Mouse (Mus musculus): Measurements from ENCODE around the gene Ttc41. TPM values are rescaled to one million over a fixed set of nuclear protein-coding genes. Genes with fewer than 3 reads are reported as not detected.

The Ttc41 gene
- polyA plus RNA-seq, 1 experiment from 2014 or later = 0.35 TPM

DNA sequence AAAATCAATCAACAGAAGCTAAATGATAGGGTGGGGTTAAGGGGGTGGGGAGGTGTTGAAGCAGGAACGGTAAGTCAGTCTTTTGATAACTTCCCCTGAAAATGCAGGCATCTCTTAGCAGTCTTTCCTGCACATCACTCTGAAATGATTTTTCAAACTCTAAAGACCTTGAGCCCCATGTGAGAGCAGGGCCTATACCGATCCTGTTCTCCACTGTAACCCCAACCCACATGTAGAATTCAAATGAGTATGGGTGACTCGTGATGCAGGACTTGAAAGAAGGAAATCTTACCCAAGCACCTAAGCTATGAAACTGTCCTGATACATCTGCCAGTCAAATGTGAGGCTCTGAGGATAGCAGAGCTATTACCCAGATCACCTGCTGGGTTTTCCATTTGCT, 4.6 kb upstream of the Ttc41 start:
- TF ChIP-seq EP300 (IDR thresholded peaks at IDR 0.05; ENCODE audit: low read depth) (no peak), CTCF (IDR thresholded peaks at IDR 0.05; ENCODE audit: low read depth) (no peak)
- no peak overlapping the region for H3K9ac ChIP-seq (replicated peaks)
- no peak overlapping the region for H3K4me2 ChIP-seq (ENCODE audit: low read depth, low read length)
- H3K4me3 ChIP-seq (ENCODE audit: low read depth, low read length) = no peak overlapping the region
- H3K27me3 ChIP-seq (ENCODE audit: insufficient read depth, low read length) = no peaks in the 10 kb centered on the region
- peaks cover 64% of the 10 kb centered on the region for H3K36me3 ChIP-seq (replicated peaks; ENCODE audit: insufficient read depth, low read length)
- no peaks in the 10 kb centered on the region for H3K9me3 ChIP-seq (ENCODE audit: low read length)
- 52% methylated on average over 3 of the region's 3 CpGs for WGBS (ENCODE audit: insufficient replicate concordance)
- DNase-seq (no peak), ATAC-seq (no peak)
- H3K4me1 ChIP-seq (ENCODE audit: insufficient read depth) = peaks cover 29% of the 10 kb centered on the region
- H3K27ac ChIP-seq (ENCODE audit: low read depth) = no peak overlapping the region

DNA sequence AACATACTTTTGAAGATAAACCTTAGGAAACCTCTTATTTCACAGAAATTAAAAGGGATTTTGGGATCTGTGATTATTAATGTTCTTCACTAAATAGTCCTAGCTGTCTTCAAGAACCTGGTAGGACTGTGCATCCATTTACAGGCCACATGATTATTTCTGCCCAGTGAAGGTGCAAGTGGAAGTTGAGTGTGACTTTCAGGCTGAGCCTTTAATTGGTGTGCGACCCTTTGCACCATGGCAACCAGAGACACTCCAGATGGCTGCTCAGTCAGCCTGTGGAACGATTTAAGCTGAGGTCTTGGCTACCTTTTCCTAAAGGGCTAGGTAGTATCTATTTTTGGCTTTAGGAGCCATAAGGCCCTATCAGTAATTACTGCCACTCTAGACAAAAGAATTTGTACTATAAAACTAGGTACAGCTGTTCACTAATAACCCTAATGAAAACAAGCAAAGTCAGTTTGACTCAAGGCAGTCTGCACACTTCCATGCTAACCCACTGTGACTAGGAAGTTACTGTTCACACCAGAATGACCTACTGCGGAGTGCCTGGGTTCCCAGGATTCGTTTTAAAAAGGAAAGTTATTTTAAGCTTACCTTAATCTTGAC, 3.2 kb upstream of the Ttc41 start:
- Histone ChIP-seq H3K4me2 (ENCODE audit: low read depth, low read length) (no peak overlapping the region), H3K4me3 (ENCODE audit: low read depth, low read length) (no peak overlapping the region), H3K9ac (replicated peaks) (no peak overlapping the region), H3K9me3 (ENCODE audit: low read length) (no peaks in the 10 kb centered on the region), H3K27me3 (ENCODE audit: insufficient read depth, low read length) (no peaks in the 10 kb centered on the region), H3K4me1 (ENCODE audit: insufficient read depth) (peaks cover 38% of the 10 kb centered on the region), H3K36me3 (replicated peaks; ENCODE audit: insufficient read depth, low read length) (peaks cover 57% of the 10 kb centered on the region), H3K27ac (ENCODE audit: low read depth) (no peak overlapping the region)
- ATAC-seq (no peak), DNase-seq (no peak)
- 65% methylated on average over 4 of the region's 4 CpGs for WGBS (ENCODE audit: insufficient replicate concordance)
- TF ChIP-seq CTCF (IDR thresholded peaks at IDR 0.05; ENCODE audit: low read depth) = no peak
- no peak for TF ChIP-seq EP300 (IDR thresholded peaks at IDR 0.05; ENCODE audit: low read depth)

DNA sequence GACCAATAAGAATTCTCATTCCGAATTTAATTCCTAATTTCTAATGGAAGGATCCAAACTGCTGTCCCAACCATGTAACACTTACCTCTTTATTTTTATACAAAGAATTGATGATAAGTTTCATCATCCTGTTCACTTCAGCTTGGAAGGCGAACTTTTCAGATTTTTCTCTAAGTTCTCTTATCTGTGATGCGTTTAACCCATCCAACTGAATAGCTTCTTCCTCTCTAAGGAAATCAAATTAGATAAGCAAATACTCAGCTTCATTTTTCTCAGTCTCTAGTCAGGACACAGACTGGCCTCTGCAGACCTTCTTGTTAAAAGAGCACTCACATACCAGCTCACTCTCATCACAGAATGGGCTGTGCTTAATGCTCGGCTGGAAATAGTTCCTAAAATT, 2.2 kb upstream of the Ttc41 start:
- H3K27me3 ChIP-seq (ENCODE audit: insufficient read depth, low read length) = no peaks in the 10 kb centered on the region
- WGBS (ENCODE audit: insufficient replicate concordance) = 50% methylated on average over 4 of the region's 4 CpGs
- peak overlapping the region; percentile 92 for H3K4me2 ChIP-seq (ENCODE audit: low read depth, low read length)
- H3K36me3 ChIP-seq (replicated peaks; ENCODE audit: insufficient read depth, low read length) = peaks cover 47% of the 10 kb centered on the region
- no peak overlapping the region for H3K27ac ChIP-seq (ENCODE audit: low read depth)
- H3K4me1 ChIP-seq (ENCODE audit: insufficient read depth) = peaks cover 47% of the 10 kb centered on the region
- ATAC-seq (no peak), DNase-seq (no peak)
- TF ChIP-seq CTCF (IDR thresholded peaks at IDR 0.05; ENCODE audit: low read depth) = no peak
- TF ChIP-seq EP300 (IDR thresholded peaks at IDR 0.05; ENCODE audit: low read depth) = no peak
- peak overlapping the region; percentile 82 for H3K4me3 ChIP-seq (ENCODE audit: low read depth, low read length)
- H3K9ac ChIP-seq (replicated peaks) = peak overlapping the region; percentile 94
- H3K9me3 ChIP-seq (ENCODE audit: low read length) = no peaks in the 10 kb centered on the region

DNA sequence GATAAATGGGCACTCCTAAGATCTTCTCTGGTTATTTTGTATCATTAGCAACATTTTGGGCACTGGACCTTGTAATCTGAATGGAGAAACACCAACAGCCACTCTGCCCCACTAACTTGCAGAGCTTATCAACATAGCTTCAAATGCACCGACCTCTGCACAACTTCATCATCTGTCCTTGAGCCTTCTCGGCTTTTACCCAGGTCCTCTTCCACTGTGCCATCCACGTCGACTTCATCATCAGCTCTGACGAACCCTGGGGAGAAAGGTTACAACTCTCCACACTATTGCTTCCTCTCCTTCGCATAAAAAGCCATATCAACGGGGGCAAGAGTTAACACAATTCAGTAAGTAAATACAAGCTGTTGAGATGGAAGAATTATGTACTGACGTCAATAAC, 1.5 kb upstream of the Ttc41 start:
- TF ChIP-seq CTCF (IDR thresholded peaks at IDR 0.05; ENCODE audit: low read depth) = no peak
- TF ChIP-seq EP300 (IDR thresholded peaks at IDR 0.05; ENCODE audit: low read depth) = no peak
- Histone ChIP-seq H3K9ac (replicated peaks) (peak overlapping the region; percentile 94), H3K9me3 (ENCODE audit: low read length) (no peaks in the 10 kb centered on the region), H3K4me1 (ENCODE audit: insufficient read depth) (peaks cover 45% of the 10 kb centered on the region), H3K36me3 (replicated peaks; ENCODE audit: insufficient read depth, low read length) (peaks cover 41% of the 10 kb centered on the region), H3K4me2 (ENCODE audit: low read depth, low read length) (peak overlapping the region; percentile 92), H3K4me3 (ENCODE audit: low read depth, low read length) (peak overlapping the region; percentile 82), H3K27ac (ENCODE audit: low read depth) (peak overlapping the region; percentile 96), H3K27me3 (ENCODE audit: insufficient read depth, low read length) (no peaks in the 10 kb centered on the region)
- ATAC-seq (no peak), DNase-seq (no peak)
- 3% methylated on average over 8 of the region's 8 CpGs for WGBS (ENCODE audit: insufficient replicate concordance)

DNA sequence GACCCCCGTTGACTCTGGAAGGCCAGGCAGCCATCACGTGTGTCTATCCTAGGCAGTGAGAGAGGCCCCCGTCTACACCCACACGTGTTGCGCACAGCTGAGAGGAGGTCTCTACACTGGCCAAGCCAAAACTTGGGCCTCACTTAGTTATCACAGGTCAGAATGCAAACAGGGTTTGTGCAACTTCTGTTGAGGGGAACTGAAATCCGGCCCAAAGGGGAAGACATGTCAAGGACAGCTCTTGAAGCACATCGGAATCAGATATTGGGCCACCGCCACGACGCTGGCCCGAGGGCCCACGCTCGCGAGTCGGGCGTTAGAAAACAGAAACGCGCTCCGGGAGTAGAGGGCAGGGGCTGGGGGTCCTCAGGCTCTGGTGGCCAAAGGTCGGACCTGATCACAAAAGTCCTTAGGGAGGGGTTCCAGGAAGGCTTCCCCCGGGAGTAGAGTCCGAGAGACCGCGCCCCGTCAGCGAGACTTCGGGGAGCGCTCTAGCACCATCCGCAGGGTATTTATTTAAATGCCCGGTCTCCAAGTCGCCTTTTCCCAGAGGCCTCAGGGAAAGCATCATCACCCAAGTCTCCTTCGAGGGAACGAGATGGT, 921 bp upstream of the Ttc41 start:
- peak; percentile 1; the same call in 1 of the 2 replicates for ATAC-seq

DNA sequence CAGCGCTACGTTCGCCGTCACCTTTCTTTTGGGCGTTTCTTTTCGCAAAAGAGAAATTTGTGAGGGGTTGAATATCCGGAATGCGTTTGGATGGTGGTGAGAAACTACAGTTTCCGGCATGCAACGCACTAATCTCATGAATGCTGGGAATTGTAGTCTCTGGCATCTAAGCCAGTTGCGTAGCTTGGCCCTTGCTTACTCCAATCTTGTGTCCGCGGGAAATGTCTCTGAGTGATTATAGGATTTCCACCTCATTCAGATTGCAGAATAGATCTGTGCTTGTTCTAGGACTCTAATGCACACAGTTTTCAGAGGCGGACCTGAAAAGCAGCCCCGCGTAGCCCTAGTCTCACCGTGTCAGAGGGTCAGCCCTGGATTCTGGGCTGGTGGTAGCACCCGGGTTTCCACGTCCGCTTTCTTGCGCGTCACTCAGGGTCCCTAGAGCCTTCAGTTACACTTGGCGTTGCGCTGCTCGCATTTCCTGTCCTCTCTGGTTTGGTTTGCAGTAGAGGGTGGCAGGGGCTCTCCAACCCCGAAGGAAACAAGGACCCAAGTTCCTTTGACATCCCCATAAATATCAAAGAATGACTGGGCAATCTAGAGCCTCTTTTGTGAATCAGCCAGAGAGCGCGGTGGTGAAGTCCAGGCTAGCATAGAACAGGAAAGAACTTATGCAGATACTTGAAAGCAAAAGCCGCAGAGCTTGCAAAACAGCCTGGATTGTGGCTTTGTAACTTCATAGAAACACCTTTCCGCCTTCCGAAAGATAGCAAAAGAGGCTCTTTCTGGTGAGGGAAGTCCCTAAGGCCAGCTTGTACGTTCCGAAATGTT, 526 bp downstream of the Ttc41 start:
- Histone ChIP-seq H3K27me3 (ENCODE audit: insufficient read depth, low read length) (no peaks in the 10 kb centered on the region), H3K4me3 (ENCODE audit: low read depth, low read length) (peak overlapping the region; percentile 82), H3K4me1 (ENCODE audit: insufficient read depth) (peaks cover 43% of the 10 kb centered on the region), H3K36me3 (replicated peaks; ENCODE audit: insufficient read depth, low read length) (peaks cover 25% of the 10 kb centered on the region), H3K9ac (replicated peaks) (peak overlapping the region; percentile 67), H3K27ac (ENCODE audit: low read depth) (peak overlapping the region; percentile 89), H3K9me3 (ENCODE audit: low read length) (no peaks in the 10 kb centered on the region), H3K4me2 (ENCODE audit: low read depth, low read length) (peak overlapping the region; percentile 92)
- peak; percentile 78 for DNase-seq
- TF ChIP-seq EP300 (IDR thresholded peaks at IDR 0.05; ENCODE audit: low read depth) = peak; percentile 3; the same call in 1 of the 2 replicates
- no peak for TF ChIP-seq CTCF (IDR thresholded peaks at IDR 0.05; ENCODE audit: low read depth)
- ATAC-seq = peak; percentile 79
- WGBS (ENCODE audit: insufficient replicate concordance) = 2% methylated on average over 33 of the region's 33 CpGs

More for the DNA sequence above, 921 bp upstream of the Ttc41 start:
- Histone ChIP-seq H3K4me3 (ENCODE audit: low read depth, low read length) (peak overlapping the region; percentile 82), H3K27ac (ENCODE audit: low read depth) (peak overlapping the region; percentile 96), H3K4me2 (ENCODE audit: low read depth, low read length) (peak overlapping the region; percentile 92), H3K9ac (replicated peaks) (peak overlapping the region; percentile 94), H3K4me1 (ENCODE audit: insufficient read depth) (peaks cover 43% of the 10 kb centered on the region), H3K9me3 (ENCODE audit: low read length) (no peaks in the 10 kb centered on the region), H3K36me3 (replicated peaks; ENCODE audit: insufficient read depth, low read length) (peaks cover 37% of the 10 kb centered on the region), H3K27me3 (ENCODE audit: insufficient read depth, low read length) (no peaks in the 10 kb centered on the region)
- under 1% methylated on average over 33 of the region's 33 CpGs for whole genome bisulfite sequencing (ENCODE audit: insufficient replicate concordance)
- DNase-seq = peak; percentile 58
- no peak for TF ChIP-seq CTCF (IDR thresholded peaks at IDR 0.05; ENCODE audit: low read depth)
- TF ChIP-seq EP300 (IDR thresholded peaks at IDR 0.05; ENCODE audit: low read depth) = no peak

All from liver, postnatal 0 days (tissue).